Mouse (Mus musculus) forebrain, embryonic 11.5 days (tissue): Measurements from ENCODE around the gene Cdc26. TPM values are rescaled to one million over a fixed set of nuclear protein-coding genes. Genes with fewer than 3 reads are reported as not detected.

Source experiments
- ATAC-seq: fragments of 200-750 bp; cut with Nextera tagmentation; replicated peaks from 2 replicates; pipeline ENCODE4 v1.8.0; 2017; ENCODE audit warnings: moderate TSS enrichment; ENCODE audit not compliant: low FRiP score
- DNase-seq: peaks from one replicate; pipeline ENCODE4 v3.0.0-alpha.2; 2017; ENCODE audit warnings: low spot score
- H3K27ac ChIP-seq: fragments of 300-500 bp; sonication (generic); 2 replicates; pipeline ENCODE4 v1.5.1; 2014; ENCODE audit warnings: low read depth, low read length
- H3K27me3 ChIP-seq: fragments of 300-500 bp; sonication (generic); 2 replicates; pipeline ENCODE4 v1.6.1; 2014; ENCODE audit warnings: mild to moderate bottlenecking, low read length, mixed read lengths; ENCODE audit not compliant: control insufficient read depth, insufficient read depth
- H3K36me3 ChIP-seq: fragments of 300-500 bp; sonication (generic); 2 replicates; pipeline ENCODE4 v1.6.1; 2014; ENCODE audit warnings: mild to moderate bottlenecking, low read length, moderate library complexity, mixed read lengths; ENCODE audit not compliant: control insufficient read depth, insufficient read depth
- H3K4me1 ChIP-seq: fragments of 300-500 bp; sonication (generic); replicated peaks from 2 replicates; pipeline ENCODE4 v1.6.1; 2014; ENCODE audit warnings: low read length, mixed read lengths; ENCODE audit not compliant: control insufficient read depth, insufficient read depth
- H3K4me2 ChIP-seq: fragments of 300-500 bp; sonication (generic); 2 replicates; pipeline ENCODE4 v1.6.1; 2014; ENCODE audit warnings: low read depth, mild to moderate bottlenecking, low read length, moderate library complexity, mixed read lengths; ENCODE audit not compliant: severe bottlenecking
- H3K4me3 ChIP-seq: fragments of 300-500 bp; sonication (generic); 2 replicates; pipeline ENCODE4 v1.5.1; 2014; ENCODE audit warnings: low read depth, low read length
- H3K9ac ChIP-seq: fragments of 300-500 bp; sonication (generic); 2 replicates; pipeline ENCODE4 v1.6.1; 2014; ENCODE audit warnings: low read length
- H3K9me3 ChIP-seq: fragments of 300-500 bp; sonication (generic); 2 replicates; pipeline ENCODE4 v1.6.1; 2016; ENCODE audit warnings: low read length, mixed read lengths; ENCODE audit not compliant: control insufficient read depth
- WGBS: fragments of 180-500 bp; shearing (Covaris S2); extraction: QIAGEN DNeasy Blood & Tissue Kit; methylation state at CpG from one replicate; pipeline ENCODE4 v1.1.7; 2014; 5-methylcytosine and 5-hydroxymethylcytosine counted together
- polyA plus RNA-seq: library from polyadenylated mRNA; unstranded; fragments of >200 nt; fragmentation: Nextera tagmentation; extraction: Ambion mirVana; gene quantifications from 2 replicates; pipeline ENCODE4 v1.2.1, GENCODE M21; 2014

The Cdc26 gene
- polyA plus RNA-seq, 1 experiment from 2014 or later: 190 TPM

DNA sequence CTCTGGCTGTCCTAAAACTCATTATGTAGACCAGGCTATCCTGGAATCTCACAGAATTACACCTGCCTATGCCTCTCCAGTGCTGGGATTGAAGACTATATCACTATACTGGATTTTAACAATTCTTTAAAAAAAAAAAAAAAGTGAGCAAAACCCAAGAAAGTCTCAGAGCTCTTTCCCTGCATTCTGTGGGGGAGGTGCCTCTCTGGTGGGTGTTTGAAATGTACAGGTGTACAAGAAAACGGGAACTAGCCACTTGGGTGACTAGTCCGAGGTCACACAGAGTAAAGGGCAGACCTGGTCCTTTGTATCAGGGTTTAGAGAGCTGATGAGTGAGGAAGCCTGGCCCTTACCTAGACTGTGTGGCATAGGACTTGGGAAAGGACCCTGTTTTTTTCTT is 46.0 kb downstream of the Cdc26 start:
- Histone ChIP-seq H3K4me1 (0 out of 2 replicates have a peak, but pooled peaks cover 2% of the 10 kb centered on the region), H3K4me3 (no peak overlapping the region), H3K36me3 (no peaks in the 10 kb centered on the region), H3K27me3 (no peaks in the 10 kb centered on the region), H3K27ac (no peak overlapping the region), H3K9me3 (no peaks in the 10 kb centered on the region), H3K9ac (no peak overlapping the region), H3K4me2 (no peak overlapping the region)
- DNase-seq (no peak), ATAC-seq (no peak)
- WGBS: 92% methylated on average over 2 of the region's 2 CpGs

- Histone ChIP-seq H3K27me3 (no peaks in the 10 kb centered on the region), H3K36me3 (no peaks in the 10 kb centered on the region), H3K27ac (no peak overlapping the region), H3K9ac (peak overlapping the region; percentile 1; the same call in 1 of the 2 replicates), H3K4me3 (peak overlapping the region; percentile 70; the same call in 1 of the 2 replicates), H3K4me1 (0 out of 2 replicates have a peak, but pooled peaks cover 2% of the 10 kb centered on the region), H3K9me3 (no peaks in the 10 kb centered on the region), H3K4me2 (peak overlapping the region; percentile 60; the same call in 1 of the 2 replicates)
- WGBS: 94% methylated on average over 1 of the region's 1 CpGs
- DNase-seq (no peak), ATAC-seq (no peak)
Observed at GRCm38 (mm10) chr4:62361997-62362396, 46.4 kb downstream of the Cdc26 start.

GRCm38 (mm10) chr4:62361571-62361970 is 46.9 kb downstream of the Cdc26 start:
- Histone ChIP-seq H3K27ac (no peak overlapping the region), H3K4me3 (peak overlapping the region; percentile 70), H3K9me3 (no peaks in the 10 kb centered on the region), H3K9ac (peak overlapping the region; percentile 1; the same call in 1 of the 2 replicates), H3K27me3 (no peaks in the 10 kb centered on the region), H3K36me3 (no peaks in the 10 kb centered on the region), H3K4me1 (0 out of 2 replicates have a peak, but pooled peaks cover 2% of the 10 kb centered on the region), H3K4me2 (peak overlapping the region; percentile 60)
- ATAC-seq (no peak), DNase-seq (no peak)
- WGBS: 61% methylated on average over 6 of the region's 6 CpGs

DNA sequence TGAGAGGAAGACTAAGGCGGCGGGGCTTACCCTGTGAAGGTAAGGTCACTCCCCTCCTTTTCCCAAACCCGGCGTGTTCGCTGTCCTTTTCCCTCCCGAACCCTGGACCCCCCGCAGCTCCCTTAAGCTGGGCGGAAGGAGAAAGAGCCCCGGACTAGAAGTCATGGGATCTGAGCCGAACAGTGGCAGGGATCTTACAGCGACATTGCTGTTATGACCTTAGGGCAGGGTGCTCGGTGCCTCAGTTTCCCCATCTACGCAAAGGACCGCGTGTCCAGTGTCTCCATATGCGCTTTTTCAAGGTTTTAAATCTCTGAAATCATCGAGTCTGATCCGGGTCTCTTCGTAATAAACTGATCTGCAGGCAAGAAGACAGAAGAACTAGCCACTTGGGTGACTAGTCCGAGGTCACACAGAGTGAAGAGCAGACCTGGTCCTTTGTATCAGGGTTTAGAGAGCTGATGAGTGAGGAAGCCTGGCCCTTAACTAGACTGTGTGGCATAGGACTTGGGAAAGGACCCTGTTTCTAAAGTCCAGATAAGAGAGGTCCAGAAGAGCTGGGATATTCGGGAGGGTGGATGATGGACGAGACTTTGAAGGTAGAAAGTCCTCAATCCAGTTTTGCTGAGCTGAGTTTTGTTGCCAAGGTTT is 47.5 kb downstream of the Cdc26 start:
- H3K27me3 ChIP-seq: no peaks in the 10 kb centered on the region
- peak overlapping the region; percentile 70 for H3K4me3 ChIP-seq
- peak; percentile 13; the same call in 1 of the 2 replicates for ATAC-seq
- H3K9me3 ChIP-seq: no peaks in the 10 kb centered on the region
- H3K36me3 ChIP-seq: no peaks in the 10 kb centered on the region
- WGBS: under 1% methylated on average over 22 of the region's 22 CpGs
- peak overlapping the region; percentile 69 for H3K9ac ChIP-seq
- no peak overlapping the region for H3K27ac ChIP-seq
- DNase-seq: no peak
- H3K4me1 ChIP-seq: 0 out of 2 replicates have a peak, but pooled peaks cover 2% of the 10 kb centered on the region
- H3K4me2 ChIP-seq: peak overlapping the region; percentile 60

DNA sequence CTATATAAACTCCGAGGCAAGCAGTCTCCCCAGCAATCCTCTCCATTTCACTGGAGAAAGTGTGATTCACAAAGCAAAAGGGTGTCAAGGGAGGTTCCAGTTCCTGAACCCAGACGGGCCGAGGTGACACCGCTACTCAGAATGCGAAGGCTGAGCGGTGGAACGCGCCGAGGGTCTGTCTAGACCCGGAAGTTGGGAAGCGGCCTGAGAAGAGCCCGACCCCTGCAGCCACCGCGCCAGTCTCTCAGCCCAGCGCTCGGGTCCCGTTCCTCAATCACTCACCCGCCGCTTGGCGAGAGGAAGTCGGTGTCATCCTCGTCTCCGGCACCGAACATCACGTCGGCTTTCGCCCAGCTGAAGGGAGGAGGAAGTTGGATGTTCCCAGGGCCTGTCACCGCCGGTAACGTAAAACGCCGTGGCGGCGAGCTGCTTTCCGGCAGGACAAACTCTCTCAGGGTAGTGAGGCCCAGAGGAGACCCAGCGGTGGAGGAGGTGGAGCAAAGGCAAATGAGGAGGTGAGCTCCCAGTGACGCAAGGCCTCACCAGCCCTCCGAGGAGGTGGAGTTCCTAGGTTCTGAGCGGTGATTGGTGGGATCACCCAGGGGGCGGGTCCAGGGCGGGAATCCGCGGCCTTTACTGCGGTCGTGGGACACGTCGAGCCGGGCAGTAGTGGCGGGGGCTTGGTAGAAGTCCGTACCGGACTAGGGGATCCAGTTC is 48.2 kb downstream of the Cdc26 start, which contains the start of the genes Fkbp15 and Slc31a1:
Gene Fkbp15, minus strand, starts transcription at position 461 of the 717 bp plus-strand sequence.
Gene Slc31a1, plus strand, starts transcription at position 640 of the 717 bp plus-strand sequence.
- DNase-seq (peak; percentile 99), ATAC-seq (peak; percentile 100)
- under 1% methylated on average over 51 of the region's 51 CpGs for WGBS
- H3K4me2 ChIP-seq: peak within 1 kb of the TSS; percentile 60
- peak within 1 kb of the TSS; percentile 41; the same call in 1 of the 2 replicates for H3K27ac ChIP-seq
- H3K9me3 ChIP-seq: no peaks in the 10 kb centered on the region
- H3K4me3 ChIP-seq: peak within 1 kb of the TSS; percentile 70
- no peaks in the 10 kb centered on the region for H3K27me3 ChIP-seq
- H3K4me1 ChIP-seq: 0 out of 2 replicates have a peak, but pooled peaks cover 2% of the 10 kb centered on the region
- H3K9ac ChIP-seq: peak within 1 kb of the TSS; percentile 69
- no peaks in the 10 kb centered on the region for H3K36me3 ChIP-seq

DNA sequence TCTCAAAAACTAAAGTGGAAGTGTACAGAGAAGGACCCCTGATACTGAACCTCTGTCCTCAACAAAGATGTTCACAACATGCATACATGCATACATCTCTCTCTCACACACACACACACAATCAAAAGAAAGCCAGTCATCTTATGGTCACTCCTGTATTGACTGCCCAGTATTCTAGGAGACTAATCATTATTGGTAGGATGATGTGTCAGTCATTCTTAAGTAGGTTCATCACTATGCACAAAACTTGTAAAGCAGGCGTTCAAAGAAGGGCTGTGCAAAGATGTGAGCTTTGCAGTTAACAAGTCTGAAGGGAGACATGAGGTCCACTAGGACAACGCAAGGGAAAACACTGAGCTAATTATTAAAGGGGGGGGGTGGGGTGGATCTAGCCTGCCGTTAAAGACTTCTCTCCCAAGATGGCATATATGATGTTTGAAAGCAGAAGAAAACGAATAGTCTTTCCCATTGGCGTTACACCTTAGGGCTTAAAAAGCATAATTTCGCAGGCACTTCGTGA is 49.1 kb downstream of the Cdc26 start:
- Histone ChIP-seq H3K9ac (peak overlapping the region; percentile 69), H3K4me1 (0 out of 2 replicates have a peak, but pooled peaks cover 2% of the 10 kb centered on the region), H3K27ac (no peak overlapping the region), H3K27me3 (no peaks in the 10 kb centered on the region), H3K36me3 (no peaks in the 10 kb centered on the region), H3K9me3 (no peaks in the 10 kb centered on the region), H3K4me3 (peak overlapping the region; percentile 70), H3K4me2 (peak overlapping the region; percentile 46)
- no peak for DNase-seq
- ATAC-seq: no peak
- WGBS: 60% methylated on average over 7 of the region's 7 CpGs

- DNase-seq (no peak), ATAC-seq (no peak)
- H3K9ac ChIP-seq: no peak overlapping the region
- H3K27me3 ChIP-seq: no peaks in the 10 kb centered on the region
- H3K27ac ChIP-seq: no peak overlapping the region
- no peak overlapping the region for H3K4me3 ChIP-seq
- 93% methylated on average over 1 of the region's 1 CpGs for WGBS
- 0 out of 2 replicates have a peak, but pooled peaks cover 2% of the 10 kb centered on the region for H3K4me1 ChIP-seq
- H3K36me3 ChIP-seq: no peaks in the 10 kb centered on the region
- no peaks in the 10 kb centered on the region for H3K9me3 ChIP-seq
- no peak overlapping the region for H3K4me2 ChIP-seq
Observed at GRCm38 (mm10) chr4:62357631-62358148, 50.8 kb downstream of the Cdc26 start.

DNA sequence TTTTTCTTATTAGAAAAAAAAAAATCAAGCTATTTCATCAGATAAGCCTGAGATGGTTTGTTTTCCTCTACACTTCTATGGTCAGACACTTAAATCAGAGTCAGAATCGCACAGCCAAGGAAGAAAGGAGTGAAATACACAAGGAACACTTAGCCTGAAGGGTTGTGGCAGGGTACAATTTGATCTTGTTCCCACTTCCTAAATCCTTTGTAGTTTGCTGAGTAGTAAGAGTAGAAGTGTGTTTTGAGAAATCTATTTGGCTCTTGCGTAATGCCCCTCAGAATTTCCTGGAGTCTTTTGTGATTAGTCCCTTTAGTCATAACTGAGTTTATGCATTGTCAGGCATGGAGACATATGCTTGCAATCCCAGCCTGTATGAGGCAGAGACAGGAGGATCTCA is 59.1 kb downstream of the Cdc26 start:
- Histone ChIP-seq H3K4me2 (no peak overlapping the region), H3K4me3 (no peak overlapping the region), H3K27me3 (no peaks in the 10 kb centered on the region), H3K4me1 (no peaks in the 10 kb centered on the region), H3K27ac (no peak overlapping the region), H3K9me3 (no peaks in the 10 kb centered on the region), H3K9ac (no peak overlapping the region), H3K36me3 (no peaks in the 10 kb centered on the region)
- ATAC-seq: no peak
- 94% methylated on average over 2 of the region's 2 CpGs for WGBS
- DNase-seq: no peak
